Mouse (Mus musculus): ENCODE results near the gene 6030468B19Rik.
"Not testable (repeated sequence)": the region's sequence is repeated elsewhere in the genome, so short reads cannot be mapped to it uniquely, and the experiment has no call there.

- TF ChIP-seq CHD2 (IDR thresholded peaks at IDR 0.05; ENCODE audit: low read length); ETS1 (IDR thresholded peaks at IDR 0.05; ENCODE audit: low read depth, low read length); CTCF (IDR thresholded peaks at IDR 0.05 in 2 of 3, conservative IDR thresholded peaks at IDR 0.05 in 1 of 3; ENCODE audit: control insufficient read depth in 1 of 3, insufficient read depth in 1 of 3, low read depth in 2 of 3, low read length in 3 of 3, poor library complexity in 1 of 3, severe bottlenecking in 1 of 3); POLR2A (IDR thresholded peaks at IDR 0.05; ENCODE audit: control insufficient read depth in 1 of 2, insufficient read depth in 1 of 2, low read depth in 1 of 2, low read length in 2 of 2, poor library complexity in 1 of 2); ZKSCAN1 (IDR thresholded peaks at IDR 0.05; ENCODE audit: low read depth, low read length); TBP (IDR thresholded peaks at IDR 0.05; ENCODE audit: low read depth, low read length); ZMIZ1 (IDR thresholded peaks at IDR 0.05; ENCODE audit: low read depth, low read length); GATA1 (IDR thresholded peaks at IDR 0.05; ENCODE audit: low read depth, low read length); GABPA (IDR thresholded peaks at IDR 0.05; ENCODE audit: low read depth, low read length); USF1 (IDR thresholded peaks at IDR 0.05; ENCODE audit: low read depth, low read length): not testable (repeated sequence)
- peak; percentile 69 for TF ChIP-seq ZNF384 (IDR thresholded peaks at IDR 0.05; ENCODE audit: low read depth, low read length)
Measured at GRCm38 (mm10) chr11:117833509-117833908, 36.0 kb downstream of the 6030468B19Rik start.

All from MEL (cell line).